Mouse (Mus musculus) lung, embryonic 16.5 days (tissue): ENCODE measurements around the gene Pakap. TPM values are rescaled to one million over a fixed set of nuclear protein-coding genes. Genes with fewer than 3 reads are reported as not detected.

ENCODE experiments used
- ATAC-seq: fragments of 200-750 bp; cut with Nextera tagmentation; 2 replicates; pipeline ENCODE4 v1.8.0; 2017; ENCODE audit warnings: low read depth, mild to moderate bottlenecking, moderate library complexity
- H3K27ac ChIP-seq: fragments of 300-500 bp; sonication (generic); 2 replicates; pipeline ENCODE4 v1.5.1; 2014; ENCODE audit warnings: mild to moderate bottlenecking, control low read depth, low read length
- H3K27me3 ChIP-seq: fragments of 300-500 bp; sonication (generic); 2 replicates; pipeline ENCODE4 v1.6.1; 2014; ENCODE audit warnings: low read depth, low read length, mixed read lengths; ENCODE audit not compliant: control insufficient read depth, insufficient read depth
- H3K36me3 ChIP-seq: fragments of 300-500 bp; sonication (generic); 2 replicates; pipeline ENCODE4 v1.6.1; 2014; ENCODE audit warnings: low read length; ENCODE audit not compliant: control insufficient read depth, insufficient read depth
- H3K4me1 ChIP-seq: fragments of 300-500 bp; sonication (generic); replicated peaks from 2 replicates; pipeline ENCODE4 v1.6.1; 2014; ENCODE audit warnings: low read length, mixed read lengths; ENCODE audit not compliant: control insufficient read depth, insufficient read depth
- H3K4me2 ChIP-seq: fragments of 300-500 bp; sonication (generic); 2 replicates; pipeline ENCODE4 v1.6.1; 2014; ENCODE audit warnings: low read depth, low read length, control low read depth
- H3K4me3 ChIP-seq: fragments of 300-500 bp; sonication (generic); 2 replicates; pipeline ENCODE4 v1.5.1; 2014; ENCODE audit warnings: mild to moderate bottlenecking, low read length, control low read depth
- H3K9ac ChIP-seq: fragments of 300-500 bp; sonication (generic); 2 replicates; pipeline ENCODE4 v1.6.1; 2014; ENCODE audit warnings: low read length, control low read depth
- H3K9me3 ChIP-seq: fragments of 300-500 bp; sonication (generic); 2 replicates; pipeline ENCODE4 v1.6.1; 2016; ENCODE audit warnings: low read length; ENCODE audit not compliant: control insufficient read depth
- WGBS: fragments of 180-500 bp; shearing (Covaris S2); extraction: QIAGEN DNeasy Blood & Tissue Kit; methylation state at CpG from one replicate; pipeline ENCODE4 v1.1.7; 2014; 5-methylcytosine and 5-hydroxymethylcytosine counted together
- polyA plus RNA-seq: library from polyadenylated mRNA; unstranded; fragments of >200 nt; fragmentation: Nextera tagmentation; extraction: Ambion mirVana; gene quantifications from 2 replicates; pipeline ENCODE4 v1.2.1, GENCODE M21; 2015

Gene Pakap
- polyA plus RNA-seq, 1 experiment from 2014 or later, result 50.0 TPM

DNA sequence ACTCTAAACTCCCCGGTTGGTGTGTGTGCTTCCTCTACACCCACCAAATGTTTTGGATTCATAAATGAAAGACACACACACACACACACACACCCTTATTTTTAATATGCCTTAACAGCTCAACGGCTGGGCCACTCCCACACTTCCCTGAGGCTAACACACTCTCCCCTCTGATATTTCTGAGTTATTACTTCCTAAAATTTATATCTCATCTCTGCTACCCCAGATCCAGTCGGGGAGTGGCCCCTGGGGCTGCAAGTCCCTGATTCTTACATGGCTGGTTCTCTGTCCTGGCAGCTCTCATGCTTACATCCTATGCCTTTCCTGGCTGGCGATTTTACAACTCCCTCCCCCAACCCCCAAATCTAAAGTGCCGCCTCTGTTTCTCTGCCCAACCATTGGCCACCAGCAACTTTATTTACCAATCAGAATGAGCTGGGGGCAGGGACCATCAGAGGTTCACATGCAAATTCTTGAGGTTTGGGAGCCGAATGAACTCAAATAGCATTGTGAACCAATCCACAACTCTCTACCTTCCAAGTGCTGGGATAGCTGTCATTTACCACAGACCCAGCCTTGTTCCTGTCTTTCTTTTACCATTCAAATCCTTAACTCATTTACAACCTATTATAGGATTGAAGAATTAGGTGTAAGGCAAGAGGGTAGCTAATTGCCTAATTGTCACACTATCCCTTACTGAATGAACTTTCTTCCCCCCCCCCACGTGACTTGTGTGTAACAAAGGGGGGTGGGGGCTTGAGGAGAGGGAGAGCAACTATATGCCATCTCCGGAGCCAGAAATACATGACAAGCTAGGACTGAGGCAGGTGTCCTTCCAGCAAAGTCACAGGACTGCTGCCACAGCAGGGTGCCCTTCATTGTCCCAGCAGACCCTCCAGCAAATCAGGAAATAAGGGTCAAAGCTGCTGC, 351.8 kb downstream of the Pakap start:
- H3K4me1 ChIP-seq, result peaks cover 13% of the 10 kb centered on the region
- no peak overlapping the region for H3K27ac ChIP-seq
- H3K9ac ChIP-seq, result no peak overlapping the region
- no peak overlapping the region for H3K4me2 ChIP-seq
- ATAC-seq, result no peak
- H3K4me3 ChIP-seq, result no peak overlapping the region
- no peaks in the 10 kb centered on the region for H3K27me3 ChIP-seq
- H3K36me3 ChIP-seq, result no peaks in the 10 kb centered on the region
- H3K9me3 ChIP-seq, result no peaks in the 10 kb centered on the region
- WGBS, result 25% methylated on average over 8 of the region's 8 CpGs

DNA sequence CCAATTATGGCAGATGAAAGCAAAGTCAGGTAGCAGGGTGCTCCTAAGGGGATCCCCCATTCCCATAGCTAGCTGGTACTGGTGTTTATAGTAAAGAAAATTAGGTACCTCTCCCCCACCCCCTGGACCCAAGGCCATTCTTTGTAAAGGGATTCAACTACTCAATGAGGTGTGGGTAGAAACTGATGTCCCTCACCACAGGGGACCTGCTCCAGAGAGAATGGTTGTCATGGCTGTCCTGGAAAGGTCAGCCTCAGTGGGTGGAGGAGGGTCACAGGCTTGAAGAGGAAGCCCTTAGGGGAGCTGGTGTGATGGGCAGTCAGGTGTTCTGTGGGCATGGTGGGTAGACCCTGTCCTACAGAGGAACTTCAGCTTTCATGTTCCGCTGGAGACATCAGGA, 352.5 kb downstream of the Pakap start:
- Histone ChIP-seq H3K4me2 (no peak overlapping the region), H3K27me3 (no peaks in the 10 kb centered on the region), H3K36me3 (no peaks in the 10 kb centered on the region), H3K27ac (no peak overlapping the region), H3K4me3 (no peak overlapping the region), H3K9me3 (no peaks in the 10 kb centered on the region), H3K4me1 (peaks cover 11% of the 10 kb centered on the region), H3K9ac (no peak overlapping the region)
- no peak for ATAC-seq
- WGBS, result 76% methylated on average over 1 of the region's 1 CpGs

DNA sequence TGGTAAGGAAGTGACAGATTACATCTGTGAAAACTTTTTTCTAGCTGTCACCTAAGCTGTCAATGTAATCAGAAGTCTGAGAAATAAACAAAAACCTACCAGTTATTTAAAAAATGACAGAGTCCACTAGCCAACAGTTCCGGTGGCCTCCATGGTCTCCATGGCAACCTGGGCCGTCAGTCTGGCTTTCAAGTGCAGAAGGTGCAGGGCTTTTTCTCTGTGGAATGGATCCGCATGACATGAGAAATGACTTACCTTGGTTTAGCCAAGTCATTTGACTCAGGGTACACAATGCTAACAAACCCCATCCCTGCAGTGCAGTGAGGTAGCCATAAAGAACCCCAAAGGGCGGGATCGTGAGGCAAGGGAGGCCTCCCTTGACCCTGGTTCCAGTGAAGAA, 354.2 kb downstream of the Pakap start:
- WGBS, result 28% methylated on average over 5 of the region's 5 CpGs
- no peaks in the 10 kb centered on the region for H3K36me3 ChIP-seq
- no peak overlapping the region for H3K27ac ChIP-seq
- ATAC-seq, result no peak
- no peaks in the 10 kb centered on the region for H3K27me3 ChIP-seq
- no peak overlapping the region for H3K4me2 ChIP-seq
- H3K9me3 ChIP-seq, result no peaks in the 10 kb centered on the region
- peaks cover 7% of the 10 kb centered on the region for H3K4me1 ChIP-seq
- no peak overlapping the region for H3K9ac ChIP-seq
- H3K4me3 ChIP-seq, result no peak overlapping the region

DNA sequence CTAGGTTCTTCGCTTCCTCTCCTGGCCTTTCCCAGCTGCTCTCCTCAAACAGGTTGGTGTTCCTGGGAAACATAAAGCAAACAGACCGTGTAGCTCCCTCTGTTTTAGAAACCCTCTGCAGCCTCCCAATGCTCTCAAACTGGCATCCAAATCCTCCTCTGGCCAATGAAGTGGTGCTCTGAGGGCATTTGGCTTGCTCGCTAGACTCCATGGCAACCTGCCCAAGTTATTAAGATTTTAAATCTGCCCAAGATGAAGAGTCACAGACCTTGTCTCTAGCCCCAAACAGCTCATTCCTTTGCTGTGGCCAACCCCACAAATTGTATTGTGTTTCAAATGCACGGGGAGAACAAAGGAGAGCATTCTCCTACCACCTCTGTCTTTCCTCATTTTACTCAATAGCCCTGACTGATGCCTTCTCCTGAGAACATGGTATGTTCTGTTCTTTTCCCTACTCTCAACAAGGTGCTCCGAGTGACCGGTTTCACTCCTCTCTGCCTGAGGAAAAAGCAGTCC, 356.6 kb downstream of the Pakap start:
- Histone ChIP-seq H3K4me2 (no peak overlapping the region), H3K27ac (no peak overlapping the region), H3K4me1 (peaks cover 5% of the 10 kb centered on the region), H3K9ac (no peak overlapping the region), H3K36me3 (no peaks in the 10 kb centered on the region), H3K4me3 (no peak overlapping the region), H3K9me3 (no peaks in the 10 kb centered on the region), H3K27me3 (no peaks in the 10 kb centered on the region)
- 66% methylated on average over 6 of the region's 6 CpGs for WGBS
- no peak for ATAC-seq

DNA sequence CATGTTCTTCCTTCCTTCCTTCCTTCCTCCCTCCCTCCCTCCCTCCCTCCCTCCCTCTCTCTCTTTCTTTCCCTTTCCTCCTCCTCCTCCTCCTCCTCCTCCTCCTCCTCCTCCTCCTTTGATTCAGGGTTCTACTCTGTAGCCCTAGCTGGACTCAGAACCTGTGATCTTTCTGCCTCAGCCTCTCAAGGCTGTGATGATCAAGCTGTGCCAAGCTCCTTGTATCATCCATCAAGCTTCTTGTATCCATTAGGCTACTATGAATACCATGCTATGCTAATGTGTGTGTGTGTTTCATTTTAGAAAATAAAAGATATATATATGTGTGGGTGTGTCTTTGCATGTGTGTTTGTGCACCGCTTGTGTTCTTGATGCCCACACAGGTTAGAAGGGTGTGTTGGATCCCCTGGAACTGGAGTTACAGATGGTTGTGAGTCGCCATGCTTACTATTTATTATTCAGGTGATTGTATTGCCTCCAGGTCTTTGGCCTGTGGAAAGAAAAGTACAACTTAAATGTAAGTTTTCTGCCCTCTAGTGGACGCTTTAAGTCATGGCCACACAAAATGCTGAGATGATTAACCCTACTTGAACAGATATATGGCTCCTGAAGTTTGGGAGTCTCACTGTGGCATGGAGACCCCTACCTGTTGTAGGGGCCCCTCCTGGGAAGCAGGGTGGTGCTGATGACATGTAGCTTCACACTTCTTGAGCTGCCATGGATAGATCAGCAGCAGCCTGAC, 359.7 kb downstream of the Pakap start:
- Histone ChIP-seq H3K4me2 (no peak overlapping the region), H3K4me1 (peaks cover 5% of the 10 kb centered on the region; the same call in 1 of the 2 replicates), H3K36me3 (no peaks in the 10 kb centered on the region), H3K9ac (no peak overlapping the region), H3K9me3 (no peaks in the 10 kb centered on the region), H3K27me3 (no peaks in the 10 kb centered on the region), H3K27ac (no peak overlapping the region), H3K4me3 (no peak overlapping the region)
- WGBS, result 32% methylated on average over 3 of the region's 3 CpGs
- ATAC-seq, result peak; percentile 47; the same call in 1 of the 2 replicates

- Histone ChIP-seq H3K4me1 (peaks cover 5% of the 10 kb centered on the region; the same call in 1 of the 2 replicates), H3K9me3 (no peaks in the 10 kb centered on the region), H3K9ac (no peak overlapping the region), H3K4me3 (no peak overlapping the region), H3K27me3 (no peaks in the 10 kb centered on the region), H3K36me3 (no peaks in the 10 kb centered on the region), H3K4me2 (no peak overlapping the region), H3K27ac (no peak overlapping the region)
- WGBS, result 47% methylated on average over 5 of the region's 5 CpGs
- ATAC-seq, result peak; percentile 37
Measured at GRCm38 (mm10) chr4:57930559-57931170, 362.7 kb downstream of the Pakap start.

GRCm38 (mm10) chr4:57934181-57934580, 366.2 kb downstream of the Pakap start:
- Histone ChIP-seq H3K4me3 (no peak overlapping the region), H3K36me3 (no peaks in the 10 kb centered on the region), H3K27me3 (no peaks in the 10 kb centered on the region), H3K4me2 (no peak overlapping the region), H3K9ac (no peak overlapping the region), H3K4me1 (peaks cover 5% of the 10 kb centered on the region; the same call in 1 of the 2 replicates), H3K9me3 (no peaks in the 10 kb centered on the region), H3K27ac (no peak overlapping the region)
- ATAC-seq, result no peak
- 65% methylated on average over 5 of the region's 5 CpGs for WGBS

GRCm38 (mm10) chr4:57937292-57937691, 369.3 kb downstream of the Pakap start:
- Histone ChIP-seq H3K36me3 (0 out of 2 replicates have a peak, but pooled peaks cover 2% of the 10 kb centered on the region), H3K9ac (no peak overlapping the region), H3K9me3 (no peaks in the 10 kb centered on the region), H3K4me3 (no peak overlapping the region), H3K27ac (no peak overlapping the region), H3K4me1 (no peaks in the 10 kb centered on the region), H3K27me3 (no peaks in the 10 kb centered on the region), H3K4me2 (no peak overlapping the region)
- 69% methylated on average over 6 of the region's 6 CpGs for WGBS
- ATAC-seq, result no peak

DNA sequence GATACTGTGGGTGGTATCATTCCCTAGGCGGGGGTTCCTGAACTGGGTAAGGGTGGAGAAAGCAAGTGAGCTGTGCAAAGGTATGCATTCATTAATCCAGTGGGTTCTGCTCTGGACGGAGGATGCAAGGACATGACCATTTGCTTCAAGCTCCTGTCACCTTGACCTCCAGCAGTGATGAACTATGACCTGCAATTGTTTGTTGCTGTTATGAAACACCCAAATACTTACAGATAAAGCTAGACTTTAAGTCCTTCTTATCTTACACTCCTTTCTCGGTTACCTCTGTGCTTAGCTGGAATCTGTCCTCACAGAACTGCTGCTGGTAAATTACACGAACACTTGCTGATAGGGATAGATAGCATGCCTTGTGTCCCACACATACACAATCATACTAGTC, 372.7 kb downstream of the Pakap start:
- 73% methylated on average over 4 of the region's 4 CpGs for WGBS
- ATAC-seq, result no peak

More for the DNA sequence above, 372.7 kb downstream of the Pakap start:
- Histone ChIP-seq H3K9ac (no peak overlapping the region), H3K4me2 (no peak overlapping the region), H3K9me3 (no peaks in the 10 kb centered on the region), H3K4me1 (no peaks in the 10 kb centered on the region), H3K36me3 (peaks cover 19% of the 10 kb centered on the region), H3K27ac (no peak overlapping the region), H3K4me3 (no peak overlapping the region), H3K27me3 (no peaks in the 10 kb centered on the region)
